Mouse (Mus musculus): ENCODE data around the gene Sptbn1. TPM values are rescaled to one million over a fixed set of nuclear protein-coding genes. Genes with fewer than 3 reads are reported as not detected.

Sptbn1 gene
- total and polyA plus RNA-seq, 3 experiments: 7.7 to 95.8 (median 84.1) TPM

- Histone ChIP-seq H3K27me3 (ENCODE audit: insufficient read depth, low read length) (peaks cover 14% of the 10 kb centered on the region; the same call in 1 of the 2 replicates), H3K4me3 (ENCODE audit: low read depth, low read length) (no peak overlapping the region), H3K36me3 (replicated peaks) (no peaks in the 10 kb centered on the region), H3K9me3 (replicated peaks) (no peaks in the 10 kb centered on the region), H3K4me1 (ENCODE audit: insufficient read depth, low read depth, low read length) (peaks cover 10% of the 10 kb centered on the region)
- TF ChIP-seq TAL1 (conservative IDR thresholded peaks at IDR 0.05; ENCODE audit: low read depth, low read length): no peak
- TF ChIP-seq GATA2 (IDR thresholded peaks at IDR 0.05; ENCODE audit: borderline replicate concordance, low read depth, low read length): no peak
- no peak for TF ChIP-seq GATA1 (IDR thresholded peaks at IDR 0.05; ENCODE audit: borderline replicate concordance, low read length)
- no peak for TF ChIP-seq POLR2AphosphoS5 (IDR thresholded peaks at IDR 0.05; ENCODE audit: insufficient replicate concordance, low read depth, low read length)
- no peak for TF ChIP-seq CTCF (IDR thresholded peaks at IDR 0.05; ENCODE audit: low read depth, low read length)
- DNase-seq (ENCODE audit: low spot score): no peak
- no peak for ATAC-seq (ENCODE audit: extremely low read depth, insufficient number of reproducible peaks, low FRiP score, poor library complexity, severe bottlenecking)
These were observed 20.1 kb upstream of the Sptbn1 start for GRCm38 (mm10) chr11:30288075-30288474.

GRCm38 (mm10) chr11:30283710-30284109 is 15.7 kb upstream of the Sptbn1 start:
- H3K4me1 ChIP-seq (ENCODE audit: insufficient read depth, low read depth, low read length): no peaks in the 10 kb centered on the region
- no peak for TF ChIP-seq GATA1 (IDR thresholded peaks at IDR 0.05; ENCODE audit: borderline replicate concordance, low read length)
- TF ChIP-seq CTCF (IDR thresholded peaks at IDR 0.05; ENCODE audit: low read depth, low read length): no peak
- TF ChIP-seq GATA2 (IDR thresholded peaks at IDR 0.05; ENCODE audit: borderline replicate concordance, low read depth, low read length): no peak
- TF ChIP-seq POLR2AphosphoS5 (IDR thresholded peaks at IDR 0.05; ENCODE audit: insufficient replicate concordance, low read depth, low read length): no peak
- TF ChIP-seq TAL1 (conservative IDR thresholded peaks at IDR 0.05; ENCODE audit: low read depth, low read length): no peak
- ATAC-seq (ENCODE audit: extremely low read depth, insufficient number of reproducible peaks, low FRiP score, poor library complexity, severe bottlenecking) (no peak), DNase-seq (ENCODE audit: low spot score) (no peak)
- no peaks in the 10 kb centered on the region for H3K36me3 ChIP-seq (replicated peaks)
- peaks cover 4% of the 10 kb centered on the region; the same call in 1 of the 2 replicates for H3K27me3 ChIP-seq (ENCODE audit: insufficient read depth, low read length)
- H3K4me3 ChIP-seq (ENCODE audit: low read depth, low read length): no peak overlapping the region
- H3K9me3 ChIP-seq (replicated peaks): no peaks in the 10 kb centered on the region

- H3K4me3 ChIP-seq (ENCODE audit: low read depth, low read length): no peak overlapping the region
- TF ChIP-seq GATA2 (IDR thresholded peaks at IDR 0.05; ENCODE audit: borderline replicate concordance, low read depth, low read length) (no peak), TAL1 (conservative IDR thresholded peaks at IDR 0.05; ENCODE audit: low read depth, low read length) (no peak), CTCF (IDR thresholded peaks at IDR 0.05; ENCODE audit: low read depth, low read length) (no peak), POLR2AphosphoS5 (IDR thresholded peaks at IDR 0.05; ENCODE audit: insufficient replicate concordance, low read depth, low read length) (no peak), GATA1 (IDR thresholded peaks at IDR 0.05; ENCODE audit: borderline replicate concordance, low read length) (no peak)
- no peak for DNase-seq (ENCODE audit: low spot score)
These were observed 13.1 kb upstream of the Sptbn1 start for GRCm38 (mm10) chr11:30281096-30281495.

GRCm38 (mm10) chr11:30279278-30279677 is 11.3 kb upstream of the Sptbn1 start:
- TF ChIP-seq GATA1 (IDR thresholded peaks at IDR 0.05; ENCODE audit: borderline replicate concordance, low read length) (no peak), GATA2 (IDR thresholded peaks at IDR 0.05; ENCODE audit: borderline replicate concordance, low read depth, low read length) (no peak), CTCF (IDR thresholded peaks at IDR 0.05; ENCODE audit: low read depth, low read length) (no peak), TAL1 (conservative IDR thresholded peaks at IDR 0.05; ENCODE audit: low read depth, low read length) (no peak), POLR2AphosphoS5 (IDR thresholded peaks at IDR 0.05; ENCODE audit: insufficient replicate concordance, low read depth, low read length) (no peak)
- Histone ChIP-seq H3K4me3 (ENCODE audit: low read depth, low read length) (no peak overlapping the region), H3K4me1 (ENCODE audit: insufficient read depth, low read depth, low read length) (no peaks in the 10 kb centered on the region), H3K36me3 (replicated peaks) (no peaks in the 10 kb centered on the region), H3K27me3 (ENCODE audit: insufficient read depth, low read length) (no peaks in the 10 kb centered on the region; the same call in 1 of the 2 replicates), H3K9me3 (replicated peaks) (no peaks in the 10 kb centered on the region)
- ATAC-seq (ENCODE audit: extremely low read depth, insufficient number of reproducible peaks, low FRiP score, poor library complexity, severe bottlenecking) (no peak), DNase-seq (ENCODE audit: low spot score) (no peak)

More at GRCm38 (mm10) chr11:30281096-30281495, 13.1 kb upstream of the Sptbn1 start:
- Histone ChIP-seq H3K36me3 (replicated peaks) (no peaks in the 10 kb centered on the region), H3K4me1 (ENCODE audit: insufficient read depth, low read depth, low read length) (no peaks in the 10 kb centered on the region), H3K27me3 (ENCODE audit: insufficient read depth, low read length) (no peaks in the 10 kb centered on the region; the same call in 1 of the 2 replicates), H3K9me3 (replicated peaks) (no peaks in the 10 kb centered on the region)
- ATAC-seq (ENCODE audit: extremely low read depth, insufficient number of reproducible peaks, low FRiP score, poor library complexity, severe bottlenecking): no peak

GRCm38 (mm10) chr11:30275436-30276031 is 7.6 kb upstream of the Sptbn1 start:
- no peak for TF ChIP-seq TAL1 (conservative IDR thresholded peaks at IDR 0.05; ENCODE audit: low read depth, low read length)
- no peak for TF ChIP-seq CTCF (IDR thresholded peaks at IDR 0.05; ENCODE audit: low read depth, low read length)
- no peak for TF ChIP-seq GATA1 (IDR thresholded peaks at IDR 0.05; ENCODE audit: borderline replicate concordance, low read length)
- TF ChIP-seq GATA2 (IDR thresholded peaks at IDR 0.05; ENCODE audit: borderline replicate concordance, low read depth, low read length): no peak
- TF ChIP-seq POLR2AphosphoS5 (IDR thresholded peaks at IDR 0.05; ENCODE audit: insufficient replicate concordance, low read depth, low read length): no peak
- Histone ChIP-seq H3K4me1 (ENCODE audit: insufficient read depth, low read depth, low read length) (no peaks in the 10 kb centered on the region), H3K36me3 (replicated peaks) (no peaks in the 10 kb centered on the region), H3K9me3 (replicated peaks) (no peaks in the 10 kb centered on the region), H3K27me3 (ENCODE audit: insufficient read depth, low read length) (peaks cover 3% of the 10 kb centered on the region; the same call in 1 of the 2 replicates), H3K4me3 (ENCODE audit: low read depth, low read length) (no peak overlapping the region)
- ATAC-seq (ENCODE audit: extremely low read depth, insufficient number of reproducible peaks, low FRiP score, poor library complexity, severe bottlenecking) (no peak), DNase-seq (ENCODE audit: low spot score) (no peak)

GRCm38 (mm10) chr11:30269524-30269923 is 1.5 kb upstream of the Sptbn1 start:
- ATAC-seq (ENCODE audit: extremely low read depth, insufficient number of reproducible peaks, low FRiP score, poor library complexity, severe bottlenecking) (no peak), DNase-seq (ENCODE audit: low spot score) (no peak)
- Histone ChIP-seq H3K9me3 (replicated peaks) (peaks cover 2% of the 10 kb centered on the region; the same call in 1 of the 2 replicates), H3K4me1 (ENCODE audit: insufficient read depth, low read depth, low read length) (no peaks in the 10 kb centered on the region), H3K36me3 (replicated peaks) (no peaks in the 10 kb centered on the region), H3K4me3 (ENCODE audit: low read depth, low read length) (no peak overlapping the region), H3K27me3 (ENCODE audit: insufficient read depth, low read length) (peaks cover 20% of the 10 kb centered on the region)
- no peak for TF ChIP-seq TAL1 (conservative IDR thresholded peaks at IDR 0.05; ENCODE audit: low read depth, low read length)
- no peak for TF ChIP-seq GATA2 (IDR thresholded peaks at IDR 0.05; ENCODE audit: borderline replicate concordance, low read depth, low read length)
- TF ChIP-seq GATA1 (IDR thresholded peaks at IDR 0.05; ENCODE audit: borderline replicate concordance, low read length): no peak
- TF ChIP-seq POLR2AphosphoS5 (IDR thresholded peaks at IDR 0.05; ENCODE audit: insufficient replicate concordance, low read depth, low read length): no peak
- TF ChIP-seq CTCF (IDR thresholded peaks at IDR 0.05; ENCODE audit: low read depth, low read length): no peak

Data from G1E (cell line).